Mouse (Mus musculus): ENCODE measurements around the gene Plin3. TPM values are rescaled to one million over a fixed set of nuclear protein-coding genes. Genes with fewer than 3 reads are reported as not detected.
A peak's percentile ranks its signal among the peaks of the same experiment; 100 is the strongest.

Plin3 gene
- total RNA-seq, 2 experiments from 2014 or later: 7.7 to 11.4 TPM

GRCm38 (mm10) chr17:56255863-56256238 lies 36.8 kb downstream of the Plin3 start:
- DNase-seq (ENCODE audit: extremely low spot score in 1 of 2, low spot score in 2 of 2): peak; percentile 98 to 99
- Histone ChIP-seq H3K27ac (peak overlapping the region; percentile 98), H3K4me3 (peak overlapping the region; percentile 90)
- peak; percentile 82 for TF ChIP-seq CTCF (IDR thresholded peaks at IDR 0.05)
- intact Hi-C loops (cut with DNase I): loop anchor here (1.0 kb wide), 2 partner anchors 38 to 124 kb away; partner anchors contain the start of gene Dpp9

- DNase-seq (ENCODE audit: extremely low spot score in 1 of 2, low spot score in 2 of 2): peak; percentile 53 to 69
- H3K27ac ChIP-seq: peak overlapping the region; percentile 85
- TF ChIP-seq CTCF (IDR thresholded peaks at IDR 0.05): no peak
- H3K4me3 ChIP-seq: 0 out of 2 replicates have a peak overlapping the region, but pooled peaks have one; percentile 13
- intact Hi-C loops (cut with DNase I): loop anchor here (1.0 kb wide), 1 partner anchor 123 kb away; no protein-coding TSS in a partner anchor
Measured at GRCm38 (mm10) chr17:56255429-56255828, 37.2 kb downstream of the Plin3 start.

GRCm38 (mm10) chr17:56254695-56255094 lies 38.0 kb downstream of the Plin3 start:
- peak overlapping the region; percentile 85; the same call in 1 of the 2 replicates for H3K27ac ChIP-seq
- intact Hi-C loops (cut with DNase I): loop anchor here (1.0 to 5.0 kb wide), 2 partner anchors 72 to 122 kb away; partner anchors contain the start of gene Mydgf
- TF ChIP-seq CTCF (IDR thresholded peaks at IDR 0.05): no peak
- no peak for DNase-seq (ENCODE audit: extremely low spot score in 1 of 2, low spot score in 2 of 2)
- no peak overlapping the region for H3K4me3 ChIP-seq

GRCm38 (mm10) chr17:56251136-56251829 lies 41.4 kb downstream of the Plin3 start:
- peak; percentile 70 for TF ChIP-seq CTCF (IDR thresholded peaks at IDR 0.05)
- H3K4me3 ChIP-seq: peak overlapping the region; percentile 7; the same call in 1 of the 2 replicates
- intact Hi-C loops (cut with DNase I): loop anchor here (1.0 to 5.0 kb wide), 2 partner anchors 33 to 69 kb away; partner anchors contain the start of genes Dpp9 and Mydgf
- DNase-seq (ENCODE audit: extremely low spot score in 1 of 2, low spot score in 2 of 2): peak; percentile 64
- H3K27ac ChIP-seq: peak overlapping the region; percentile 87

GRCm38 (mm10) chr17:56245608-56246007 lies 47.1 kb downstream of the Plin3 start:
- DNase-seq (ENCODE audit: extremely low spot score in 1 of 2, low spot score in 2 of 2): no peak
- Histone ChIP-seq H3K27ac (no peak overlapping the region), H3K4me3 (no peak overlapping the region)
- intact Hi-C loops (cut with DNase I): no loop called here
- no peak for TF ChIP-seq CTCF (IDR thresholded peaks at IDR 0.05)

GRCm38 (mm10) chr17:56241541-56242401 lies 50.9 kb downstream of the Plin3 start:
- TF ChIP-seq CTCF (IDR thresholded peaks at IDR 0.05): no peak; the same call in 1 of the 2 replicates

GRCm38 (mm10) chr17:56233818-56234469 lies 58.7 kb downstream of the Plin3 start:
- DNase-seq (ENCODE audit: extremely low spot score in 1 of 2, low spot score in 2 of 2): peak; percentile 78 to 80
- Histone ChIP-seq H3K27ac (peak overlapping the region; percentile 81), H3K4me3 (no peak overlapping the region; the same call in 1 of the 2 replicates)
- intact Hi-C loops (cut with DNase I): no loop called here
- TF ChIP-seq CTCF (IDR thresholded peaks at IDR 0.05): no peak

More at GRCm38 (mm10) chr17:56241541-56242401, 50.9 kb downstream of the Plin3 start:
- DNase-seq (ENCODE audit: extremely low spot score in 1 of 2, low spot score in 2 of 2): peak; percentile 77 to 78
- intact Hi-C loops (cut with DNase I): no loop called here
- peak overlapping the region; percentile 92 for H3K27ac ChIP-seq
- H3K4me3 ChIP-seq: peak overlapping the region; percentile 79

- no peak for TF ChIP-seq CTCF (IDR thresholded peaks at IDR 0.05)
- intact Hi-C loops (cut with DNase I): no loop called here
- DNase-seq (ENCODE audit: extremely low spot score in 1 of 2, low spot score in 2 of 2): no peak
- H3K4me3 ChIP-seq: no peak overlapping the region
- peak overlapping the region; percentile 81 for H3K27ac ChIP-seq
Measured at GRCm38 (mm10) chr17:56233389-56233788, 59.3 kb downstream of the Plin3 start.

- peak; percentile 67 to 80 for DNase-seq (ENCODE audit: extremely low spot score in 1 of 2, low spot score in 2 of 2)
- intact Hi-C loops (cut with DNase I): no loop called here
- peak overlapping the region; percentile 63 for H3K27ac ChIP-seq
- no peak for TF ChIP-seq CTCF (IDR thresholded peaks at IDR 0.05)
- H3K4me3 ChIP-seq: no peak overlapping the region
Measured at GRCm38 (mm10) chr17:56229943-56230342, 62.7 kb downstream of the Plin3 start.

Small RNAs within 50 kb of the gene (microRNA-seq; reads per million reads assigned to microRNA genes)
- 1,171 to 2,074 reads per million in 2 experiments for gene Mir7b

Other genes with a start within 250 kb of the Plin3 start
- gene Ubxn6, start 217.8 kb downstream of the Plin3 start, total RNA-seq (2021): 10 to 100 TPM; 91.2 to 98.3 TPM
- gene Hdgfl2, start 213.2 kb downstream of the Plin3 start, total RNA-seq (2021): 100 to 1,000 TPM; 102 to 109 TPM
- gene Plin4, start 183.1 kb downstream of the Plin3 start, total RNA-seq (2021): 1 to 10 TPM; 5.0 to 7.4 TPM
- under 1 TPM; 0.38 to 0.68 TPM for gene Plin5, start 175.3 kb downstream of the Plin3 start, total RNA-seq (2021)
- gene Lrg1, start 170.9 kb downstream of the Plin3 start, total RNA-seq (2021): 1 to 10 TPM; 4.2 to 6.1 TPM
- 100 to 1,000 TPM; 117 to 125 TPM for gene Sema6b, start 152.5 kb downstream of the Plin3 start, total RNA-seq (2021)
- gene Tnfaip8l1, start 130.4 kb downstream of the Plin3 start, total RNA-seq (2021): 1 to 10 TPM; 7.5 to 8.7 TPM
- 10 to 100 TPM; 39.5 to 41.2 TPM for gene Mydgf, start 109.0 kb downstream of the Plin3 start, total RNA-seq (2021)
- gene Dpp9, start 74.0 kb downstream of the Plin3 start, total RNA-seq (2021): 10 to 100 TPM; 70.7 to 74.1 TPM
- gene Fem1a, start 36.1 kb downstream of the Plin3 start, total RNA-seq (2021): 10 to 100 TPM; 31.8 to 34.6 TPM
- 1 to 10 TPM; 6.9 to 7.2 TPM for gene Ticam1, start 16.1 kb downstream of the Plin3 start, total RNA-seq (2021)
- not detected for gene Arrdc5, start 7.4 kb upstream of the Plin3 start, total RNA-seq (2021)
- gene Uhrf1, start 10.4 kb upstream of the Plin3 start, total RNA-seq (2021): under 1 TPM; 0.70 to 0.91 TPM
- 10 to 100 TPM; 66.2 to 71.8 TPM for gene Kdm4b, start 33.2 kb upstream of the Plin3 start, total RNA-seq (2021)
- 100 to 1,000 TPM; 645 to 696 TPM for gene Ptprs, start 183.6 kb upstream of the Plin3 start, total RNA-seq (2021)
- not detected for gene Znrf4, start 219.6 kb upstream of the Plin3 start, total RNA-seq (2021)

All from left cerebral cortex, adult 2 months (tissue).